Mouse (Mus musculus) olfactory bulb, adult 2 months (tissue): ENCODE measurements around the gene Usp3.

Experiments used
- CTCF ChIP-seq: fragments of 200-500 bp; IDR thresholded peaks from 2 replicates; pipeline ENCODE4 v1.5.1; 2012; ENCODE audit warnings: low read depth, mild to moderate bottlenecking, low read length, moderate library complexity; ENCODE audit not compliant: insufficient read depth
- POLR2A ChIP-seq: fragments of 200-500 bp; IDR thresholded peaks from 2 replicates; pipeline ENCODE4 v1.6.1; 2012; ENCODE audit warnings: mild to moderate bottlenecking, low read depth, low read length, moderate library complexity; ENCODE audit not compliant: insufficient read depth

- TF ChIP-seq CTCF (no peak), POLR2A (no peak)
Measured at GRCm38 (mm10) chr9:66504518-66504917, 88.4 kb downstream of the Usp3 start.
